Mouse (Mus musculus): ENCODE measurements around the gene Phtf2. TPM values are rescaled to one million over a fixed set of nuclear protein-coding genes. Genes with fewer than 3 reads are reported as not detected.

Phtf2 gene
- total and polyA plus RNA-seq, 2 experiments from 2014 or later = 17.4 to 24.9 TPM

- no peak overlapping the region for H3K27ac ChIP-seq (ENCODE audit: low read depth, low read length)
- no peaks in the 10 kb centered on the region for H3K36me3 ChIP-seq (ENCODE audit: insufficient read depth)
- H3K9ac ChIP-seq = no peak overlapping the region
- H3K4me2 ChIP-seq (ENCODE audit: low read depth) = no peak overlapping the region
- no peak for TF ChIP-seq CTCF (IDR thresholded peaks at IDR 0.05; ENCODE audit: low read depth)
- no peak overlapping the region for H3K4me3 ChIP-seq (ENCODE audit: low read depth, low read length)
- ATAC-seq (no peak), DNase-seq (no peak)
- WGBS = 51% methylated on average over 4 of the region's 4 CpGs
- no peaks in the 10 kb centered on the region for H3K9me3 ChIP-seq (ENCODE audit: low read length)
- no peaks in the 10 kb centered on the region for H3K27me3 ChIP-seq (ENCODE audit: insufficient read depth, low read length)
- H3K4me1 ChIP-seq (ENCODE audit: insufficient read depth) = no peaks in the 10 kb centered on the region; the same call in 1 of the 2 replicates
Observed at GRCm38 (mm10) chr5:20864216-20864969, 17.5 kb downstream of the Phtf2 start.

DNA sequence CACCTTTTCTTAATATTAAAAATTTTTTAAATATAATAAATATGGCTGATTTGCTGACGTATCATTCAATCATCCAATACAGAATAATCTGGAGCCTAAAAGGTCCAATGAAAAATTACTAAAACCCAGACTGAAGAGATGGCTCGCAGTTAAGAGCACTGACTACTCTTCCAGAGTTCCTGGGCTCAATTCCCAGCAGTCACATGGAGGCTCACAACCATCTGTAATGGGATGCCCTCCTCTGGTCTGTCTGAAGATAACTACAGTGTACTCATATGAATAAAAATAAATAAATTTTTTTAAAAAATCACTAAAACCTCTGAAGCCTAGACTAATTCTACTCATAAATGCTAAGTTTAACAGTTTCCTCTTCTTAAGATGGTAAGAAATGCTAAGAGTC is 20.0 kb downstream of the Phtf2 start:
- H3K4me2 ChIP-seq (ENCODE audit: low read depth) = no peak overlapping the region
- H3K36me3 ChIP-seq (ENCODE audit: insufficient read depth) = no peaks in the 10 kb centered on the region
- no peaks in the 10 kb centered on the region; the same call in 1 of the 2 replicates for H3K4me1 ChIP-seq (ENCODE audit: insufficient read depth)
- no peaks in the 10 kb centered on the region for H3K27me3 ChIP-seq (ENCODE audit: insufficient read depth, low read length)
- 0 out of 2 replicates have a peak, but pooled peaks have one; percentile 29 for ATAC-seq
- no peaks in the 10 kb centered on the region for H3K9me3 ChIP-seq (ENCODE audit: low read length)
- no peak for DNase-seq
- no peak overlapping the region for H3K9ac ChIP-seq
- WGBS = 89% methylated on average over 2 of the region's 2 CpGs
- TF ChIP-seq CTCF (IDR thresholded peaks at IDR 0.05; ENCODE audit: low read depth) = no peak
- no peak overlapping the region for H3K4me3 ChIP-seq (ENCODE audit: low read depth, low read length)
- H3K27ac ChIP-seq (ENCODE audit: low read depth, low read length) = no peak overlapping the region

DNA sequence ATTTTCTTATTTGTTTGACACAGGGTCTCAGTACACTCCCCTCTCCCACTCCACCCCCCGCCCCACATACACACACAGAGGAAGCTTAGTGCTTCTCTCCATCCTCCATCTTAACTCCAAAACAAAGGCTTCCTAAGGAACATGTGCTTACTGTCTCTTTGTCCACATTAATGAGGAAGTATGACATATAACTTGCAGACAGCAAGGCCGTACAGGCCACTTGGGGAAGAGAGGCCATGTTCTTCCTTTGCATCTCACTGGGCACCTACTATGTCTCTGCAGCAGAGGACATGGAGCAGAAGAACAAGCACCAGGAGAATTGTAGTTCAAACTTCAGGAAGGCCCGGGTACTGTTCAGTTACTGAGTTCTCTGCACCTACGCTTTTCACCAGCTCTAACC is 21.4 kb downstream of the Phtf2 start:
- WGBS = 92% methylated on average over 4 of the region's 4 CpGs
- H3K4me2 ChIP-seq (ENCODE audit: low read depth) = no peak overlapping the region
- no peaks in the 10 kb centered on the region for H3K27me3 ChIP-seq (ENCODE audit: insufficient read depth, low read length)
- H3K9ac ChIP-seq = no peak overlapping the region
- TF ChIP-seq CTCF (IDR thresholded peaks at IDR 0.05; ENCODE audit: low read depth) = no peak
- no peaks in the 10 kb centered on the region for H3K9me3 ChIP-seq (ENCODE audit: low read length)
- H3K27ac ChIP-seq (ENCODE audit: low read depth, low read length) = no peak overlapping the region
- H3K36me3 ChIP-seq (ENCODE audit: insufficient read depth) = no peaks in the 10 kb centered on the region
- DNase-seq (no peak), ATAC-seq (no peak)
- H3K4me1 ChIP-seq (ENCODE audit: insufficient read depth) = no peaks in the 10 kb centered on the region; the same call in 1 of the 2 replicates
- no peak overlapping the region for H3K4me3 ChIP-seq (ENCODE audit: low read depth, low read length)

DNA sequence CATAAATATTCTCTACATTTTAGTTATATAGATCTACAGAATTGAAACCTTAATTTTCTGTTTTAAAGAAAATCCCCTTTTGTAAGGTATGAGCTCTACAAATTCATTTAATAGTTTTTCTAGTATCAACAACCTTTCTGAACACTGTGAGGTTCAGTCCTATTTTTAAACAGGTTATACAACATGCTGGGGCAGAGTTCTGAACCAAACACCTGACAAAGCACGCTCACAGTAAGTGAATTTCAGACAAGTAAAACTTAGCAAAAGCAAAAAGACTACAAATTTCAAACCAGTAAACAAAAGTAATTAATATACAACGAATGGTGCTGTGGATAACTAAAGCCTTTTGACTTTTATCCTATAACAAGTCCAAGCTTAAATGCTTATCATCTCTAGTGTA is 23.5 kb downstream of the Phtf2 start:
- no peak for DNase-seq
- no peak overlapping the region for H3K4me2 ChIP-seq (ENCODE audit: low read depth)
- no peaks in the 10 kb centered on the region for H3K9me3 ChIP-seq (ENCODE audit: low read length)
- no peaks in the 10 kb centered on the region for H3K27me3 ChIP-seq (ENCODE audit: insufficient read depth, low read length)
- no peaks in the 10 kb centered on the region for H3K4me1 ChIP-seq (ENCODE audit: insufficient read depth)
- 92% methylated on average over 2 of the region's 2 CpGs for WGBS
- H3K36me3 ChIP-seq (ENCODE audit: insufficient read depth) = no peaks in the 10 kb centered on the region
- no peak for ATAC-seq
- no peak overlapping the region for H3K4me3 ChIP-seq (ENCODE audit: low read depth, low read length)
- H3K27ac ChIP-seq (ENCODE audit: low read depth, low read length) = no peak overlapping the region
- no peak overlapping the region for H3K9ac ChIP-seq
- no peak for TF ChIP-seq CTCF (IDR thresholded peaks at IDR 0.05; ENCODE audit: low read depth)

GRCm38 (mm10) chr5:20855066-20855465 is 26.9 kb downstream of the Phtf2 start:
- H3K4me1 ChIP-seq (ENCODE audit: insufficient read depth) = no peaks in the 10 kb centered on the region
- DNase-seq (no peak), ATAC-seq (no peak)
- no peak for TF ChIP-seq CTCF (IDR thresholded peaks at IDR 0.05; ENCODE audit: low read depth)
- no peak overlapping the region for H3K4me2 ChIP-seq (ENCODE audit: low read depth)
- WGBS = 87% methylated on average over 4 of the region's 4 CpGs
- H3K9ac ChIP-seq = no peak overlapping the region
- no peak overlapping the region for H3K27ac ChIP-seq (ENCODE audit: low read depth, low read length)
- no peak overlapping the region for H3K4me3 ChIP-seq (ENCODE audit: low read depth, low read length)
- no peaks in the 10 kb centered on the region for H3K27me3 ChIP-seq (ENCODE audit: insufficient read depth, low read length)
- no peaks in the 10 kb centered on the region for H3K9me3 ChIP-seq (ENCODE audit: low read length)
- no peaks in the 10 kb centered on the region for H3K36me3 ChIP-seq (ENCODE audit: insufficient read depth)

DNA sequence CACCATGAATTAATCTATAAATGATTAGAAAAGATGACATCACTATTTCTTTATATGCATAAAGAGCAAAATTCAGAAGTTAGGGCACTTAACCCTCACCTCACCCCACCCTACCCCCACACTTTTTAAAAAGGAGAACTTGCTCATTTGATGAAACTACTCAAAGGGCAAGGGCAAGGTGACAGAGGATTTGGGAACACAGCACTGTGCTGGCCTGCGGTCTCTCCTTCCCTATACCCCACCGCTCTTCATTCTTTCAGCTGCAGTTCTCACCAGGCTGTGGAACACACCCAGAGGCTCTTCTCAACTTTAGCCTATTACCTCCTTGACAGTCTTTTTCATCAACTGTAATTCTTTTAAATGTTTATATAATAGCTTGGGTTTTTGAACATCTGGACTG is 34.9 kb downstream of the Phtf2 start:
- Histone ChIP-seq H3K36me3 (ENCODE audit: insufficient read depth) (no peaks in the 10 kb centered on the region), H3K9ac (no peak overlapping the region), H3K9me3 (ENCODE audit: low read length) (no peaks in the 10 kb centered on the region), H3K27me3 (ENCODE audit: insufficient read depth, low read length) (no peaks in the 10 kb centered on the region), H3K4me3 (ENCODE audit: low read depth, low read length) (no peak overlapping the region), H3K4me2 (ENCODE audit: low read depth) (no peak overlapping the region), H3K4me1 (ENCODE audit: insufficient read depth) (no peaks in the 10 kb centered on the region), H3K27ac (ENCODE audit: low read depth, low read length) (no peak overlapping the region)
- no peak for TF ChIP-seq CTCF (IDR thresholded peaks at IDR 0.05; ENCODE audit: low read depth)
- 95% methylated on average over 2 of the region's 2 CpGs for WGBS
- no peak for ATAC-seq
- DNase-seq = no peak

DNA sequence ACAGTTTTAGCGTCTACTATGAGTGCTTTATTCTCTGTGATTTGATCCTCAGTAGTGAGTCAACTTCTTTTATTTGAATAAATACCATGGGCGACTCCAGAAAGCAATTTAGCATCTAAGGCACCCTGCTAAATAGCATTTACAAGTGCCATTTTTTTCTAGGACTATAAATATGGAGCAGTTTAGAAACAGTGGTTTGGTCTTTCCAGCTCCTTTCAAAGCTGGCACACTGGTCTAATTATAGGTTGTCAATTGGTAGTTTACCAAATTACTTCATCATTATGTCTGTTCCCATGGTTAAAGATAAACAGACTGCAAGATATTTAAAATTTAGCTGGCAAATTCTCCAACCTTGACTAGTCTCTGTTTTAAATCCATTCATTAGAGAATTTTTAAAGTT is 38.1 kb downstream of the Phtf2 start:
- 15% methylated on average over 2 of the region's 2 CpGs for WGBS
- ATAC-seq (peak; percentile 82; the same call in 1 of the 2 replicates), DNase-seq (peak; percentile 32)
- Histone ChIP-seq H3K4me1 (ENCODE audit: insufficient read depth) (no peaks in the 10 kb centered on the region), H3K27ac (ENCODE audit: low read depth, low read length) (0 out of 2 replicates have a peak overlapping the region, but pooled peaks have one; percentile 40), H3K36me3 (ENCODE audit: insufficient read depth) (no peaks in the 10 kb centered on the region), H3K9me3 (ENCODE audit: low read length) (no peaks in the 10 kb centered on the region), H3K27me3 (ENCODE audit: insufficient read depth, low read length) (no peaks in the 10 kb centered on the region), H3K4me2 (ENCODE audit: low read depth) (no peak overlapping the region), H3K4me3 (ENCODE audit: low read depth, low read length) (no peak overlapping the region), H3K9ac (no peak overlapping the region)
- no peak for TF ChIP-seq CTCF (IDR thresholded peaks at IDR 0.05; ENCODE audit: low read depth)

Data from forebrain, postnatal 0 days (tissue).